18 mouse cellular contexts compared by ENCODE assay signal in genomic region chr15:92743624-92744023, GRCm38 (mm10).
DNase-seq lines count a peak whose midpoint lies in the region; ATAC-seq lines count a peak whose summit lies in the region.
"Had no signal": no experiment of that assay in that cellular context is flagged by ENCODE, and none has a peak within 500 bp of the region (broad histone marks: within the 10 kb centered on the region; RNA-seq: fewer than 3 reads in every experiment).

No protein-coding gene starts in this region.

- H3K9ac ChIP-seq in embryonic facial prominence, embryonic 11.5 days (replicated peaks; ENCODE audit: low read length) = no peak overlapping the region
- H3K9ac ChIP-seq in midbrain, embryonic 14.5 days (replicated peaks; ENCODE audit: low read length) = no peak overlapping the region
- H3K9ac ChIP-seq: limb, embryonic 12.5 days; liver, embryonic 15.5 days had no signal

- no peak overlapping the region for H3K4me3 ChIP-seq in embryonic facial prominence, embryonic 11.5 days (ENCODE audit: low read depth, low read length)
- no peak overlapping the region for H3K4me3 ChIP-seq in embryonic facial prominence, embryonic 10.5 days
- no peak overlapping the region for H3K4me3 ChIP-seq in midbrain, embryonic 14.5 days (replicated peaks; ENCODE audit: low read depth, low read length)
- H3K4me3 ChIP-seq: erythroblast, embryonic 14.5 days; heart, embryonic 10.5 days; limb, embryonic 12.5 days; liver, embryonic 15.5 days had no signal

- no peaks in the 10 kb centered on the region for H3K27me3 ChIP-seq in embryonic facial prominence, embryonic 11.5 days (ENCODE audit: control insufficient read depth, insufficient read depth, low read length)
- no peaks in the 10 kb centered on the region for H3K27me3 ChIP-seq in embryonic facial prominence, embryonic 10.5 days (replicated peaks; ENCODE audit: low read depth, poor library complexity, severe bottlenecking)
- H3K27me3 ChIP-seq in midbrain, embryonic 14.5 days (ENCODE audit: control insufficient read depth, insufficient read depth, low read length) = no peaks in the 10 kb centered on the region
- H3K27me3 ChIP-seq: limb, embryonic 12.5 days; liver, embryonic 15.5 days had no signal

- H3K4me1 ChIP-seq in embryonic facial prominence, embryonic 11.5 days (ENCODE audit: control insufficient read depth, insufficient read depth, low read length) = no peaks in the 10 kb centered on the region
- H3K4me1 ChIP-seq in embryonic facial prominence, embryonic 10.5 days = peaks cover 3% of the 10 kb centered on the region; the same call in 1 of the 2 replicates
- H3K4me1 ChIP-seq in midbrain, embryonic 14.5 days (ENCODE audit: control insufficient read depth, insufficient read depth, low read length) = no peaks in the 10 kb centered on the region
- H3K4me1 ChIP-seq: heart, embryonic 10.5 days; liver, embryonic 15.5 days had no signal

- H3K27ac ChIP-seq in embryonic facial prominence, embryonic 11.5 days (replicated peaks; ENCODE audit: low read depth, low read length) = no peak overlapping the region
- H3K27ac ChIP-seq in embryonic facial prominence, embryonic 10.5 days (replicated peaks) = no peak overlapping the region
- no peak overlapping the region for H3K27ac ChIP-seq in midbrain, embryonic 14.5 days (replicated peaks; ENCODE audit: low read depth, low read length)
- H3K27ac ChIP-seq: heart, embryonic 10.5 days; limb, embryonic 12.5 days; liver, embryonic 15.5 days had no signal

- H3K9me3 ChIP-seq in embryonic facial prominence, embryonic 11.5 days (replicated peaks; ENCODE audit: control insufficient read depth, low read length) = no peaks in the 10 kb centered on the region
- no peaks in the 10 kb centered on the region for H3K9me3 ChIP-seq in embryonic facial prominence, embryonic 10.5 days
- H3K9me3 ChIP-seq in midbrain, embryonic 14.5 days (ENCODE audit: control insufficient read depth, low read length) = no peaks in the 10 kb centered on the region
- H3K9me3 ChIP-seq: heart, embryonic 10.5 days; limb, embryonic 12.5 days; liver, embryonic 15.5 days had no signal

- WGBS in embryonic facial prominence, embryonic 11.5 days = 82% methylated on average over 6 of the region's 6 CpGs
- WGBS in embryonic facial prominence, embryonic 10.5 days = 88% methylated on average over 6 of the region's 6 CpGs
- WGBS in midbrain, embryonic 14.5 days = 43% methylated on average over 6 of the region's 6 CpGs

- H3K4me2 ChIP-seq in embryonic facial prominence, embryonic 11.5 days (ENCODE audit: low read depth, low read length) = no peak overlapping the region
- H3K4me2 ChIP-seq in midbrain, embryonic 14.5 days (ENCODE audit: low read length) = no peak overlapping the region
- H3K4me2 ChIP-seq: limb, embryonic 12.5 days; liver, embryonic 15.5 days had no signal

- peak; percentile 20 for DNase-seq in embryonic facial prominence, embryonic 11.5 days (ENCODE audit: low spot score)
- DNase-seq in embryonic facial prominence, embryonic 10.5 days (ENCODE audit: low spot score) = no peak
- peak; percentile 40 to 42 for DNase-seq in right cerebral cortex, postnatal 10 days (ENCODE audit: low spot score in 2 of 2)
- DNase-seq in right cerebral cortex, postnatal 4 days = no peak
- peak; percentile 83 for DNase-seq in midbrain, embryonic 14.5 days
- DNase-seq in frontal cortex, postnatal 25 days (ENCODE audit: low spot score in 2 of 2) = no peak
- no peak for DNase-seq in layer of hippocampus, adult 11-12 months (ENCODE audit: low spot score)
- no peak for DNase-seq in layer of hippocampus, postnatal 25 days (ENCODE audit: extremely low spot score in 1 of 2, low spot score in 1 of 2)
- DNase-seq: adrenal gland, postnatal 10 days; B cell, adult 2 months; kidney, adult 18-20 months; kidney, postnatal 25 days; layer of hippocampus, postnatal 36 days; lung, postnatal 4 days had no signal

- no peaks in the 10 kb centered on the region for H3K36me3 ChIP-seq in embryonic facial prominence, embryonic 11.5 days (replicated peaks; ENCODE audit: control insufficient read depth, insufficient read depth, low read depth, low read length)
- H3K36me3 ChIP-seq in embryonic facial prominence, embryonic 10.5 days (replicated peaks) = no peaks in the 10 kb centered on the region
- no peaks in the 10 kb centered on the region for H3K36me3 ChIP-seq in midbrain, embryonic 14.5 days (ENCODE audit: control insufficient read depth, insufficient read depth, low read length)
- H3K36me3 ChIP-seq: heart, embryonic 10.5 days; limb, embryonic 12.5 days; liver, embryonic 15.5 days had no signal

- no peak for ATAC-seq in embryonic facial prominence, embryonic 11.5 days (replicated peaks; ENCODE audit: insufficient number of reproducible peaks, low FRiP score, low TSS enrichment, low read depth)
- no peak; the same call in 1 of the 2 replicates for ATAC-seq in midbrain, embryonic 14.5 days (ENCODE audit: low FRiP score, low TSS enrichment)

Comparison
In these comparisons a context has a peak if more than half of its experiments do, and no peak if none do; other contexts are left out.
1. DNase-seq: peak in embryonic facial prominence, embryonic 11.5 days (single experiment), right cerebral cortex, postnatal 10 days (2 of 2) and midbrain, embryonic 14.5 days (single experiment); none in embryonic facial prominence, embryonic 10.5 days (single experiment), right cerebral cortex, postnatal 4 days (single experiment), frontal cortex, postnatal 25 days (0 of 2), layer of hippocampus, adult 11-12 months (single experiment) and layer of hippocampus, postnatal 25 days (0 of 2).